Mouse (Mus musculus): ENCODE measurements at regions not wholly inside any gene's neighbourhood (a gene's known extent, or its start where the extent isn't known, plus 50 kb on each side); places are given as distances from the start of the nearest gene placed in this dataset.

DNA sequence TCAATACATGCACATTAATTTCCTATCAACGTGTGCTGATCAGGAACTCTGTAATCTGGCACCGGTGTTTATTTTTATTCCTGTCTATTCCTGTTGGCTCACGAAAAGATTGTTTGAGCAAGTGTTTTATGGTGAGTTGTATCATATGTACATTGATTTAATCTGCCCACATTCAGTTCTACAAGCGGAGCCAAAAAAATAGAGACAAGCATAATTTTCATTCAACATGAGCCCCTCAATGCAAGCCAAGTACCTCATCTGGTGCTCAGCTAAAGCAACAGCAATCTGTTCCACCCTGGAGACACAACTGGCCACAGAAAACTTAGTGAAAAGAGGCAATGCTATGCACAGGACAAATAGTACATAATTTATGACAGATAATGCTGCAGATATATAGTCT is 147.6 kb downstream of the Fam84b start:
- no peaks in the 10 kb centered on the region for H3K79me2 ChIP-seq (ENCODE audit: control insufficient read depth, insufficient read depth)
- no peak overlapping the region for H3K4me3 ChIP-seq
- no peak overlapping the region for H3K4me2 ChIP-seq (ENCODE audit: low read depth)
- no peaks in the 10 kb centered on the region for H3K36me3 ChIP-seq (ENCODE audit: control insufficient read depth, insufficient read depth)
- H3ac ChIP-seq (ENCODE audit: control insufficient read depth, insufficient read length): no peak overlapping the region
- TF ChIP-seq CEBPB (IDR thresholded peaks at IDR 0.05; ENCODE audit: insufficient read depth, poor library complexity, severe bottlenecking) (no peak), USF1 (IDR thresholded peaks at IDR 0.05; ENCODE audit: low read depth) (no peak), MAX (IDR thresholded peaks at IDR 0.05; ENCODE audit: low read depth) (no peak), SRF (IDR thresholded peaks at IDR 0.05; ENCODE audit: control insufficient read depth, insufficient read length, low read depth) (no peak), TCF3 (IDR thresholded peaks at IDR 0.05; ENCODE audit: insufficient read length, low read depth) (no peak), MYOD1 (IDR thresholded peaks at IDR 0.05; ENCODE audit: control insufficient read depth in 1 of 3, insufficient read length in 2 of 3, low read depth in 2 of 3) (no peak), MYOG (IDR thresholded peaks at IDR 0.05; ENCODE audit: control insufficient read depth in 1 of 3, insufficient read depth in 1 of 3, insufficient read length in 2 of 3, low read depth in 2 of 3) (no peak), POLR2AphosphoS2 (IDR thresholded peaks at IDR 0.05; ENCODE audit: insufficient read length, low read depth) (no peak), REST (IDR thresholded peaks at IDR 0.05; ENCODE audit: insufficient read depth, insufficient read length) (no peak), E2F4 (IDR thresholded peaks at IDR 0.05; ENCODE audit: insufficient read depth) (no peak)
- H3K27me3 ChIP-seq (ENCODE audit: control insufficient read depth, insufficient read depth, insufficient read length): no peaks in the 10 kb centered on the region

GRCm38 (mm10) chr15:60701273-60701672 is 152.3 kb downstream of the Fam84b start:
- Histone ChIP-seq H3ac (ENCODE audit: control insufficient read depth, insufficient read length) (no peak overlapping the region), H3K36me3 (ENCODE audit: control insufficient read depth, insufficient read depth) (no peaks in the 10 kb centered on the region), H3K79me2 (ENCODE audit: control insufficient read depth, insufficient read depth) (no peaks in the 10 kb centered on the region), H3K4me3 (no peak overlapping the region), H3K4me2 (ENCODE audit: low read depth) (no peak overlapping the region), H3K27me3 (ENCODE audit: control insufficient read depth, insufficient read depth, insufficient read length) (no peaks in the 10 kb centered on the region)
- TF ChIP-seq TCF3 (IDR thresholded peaks at IDR 0.05; ENCODE audit: insufficient read length, low read depth) (no peak), E2F4 (IDR thresholded peaks at IDR 0.05; ENCODE audit: insufficient read depth) (no peak), CEBPB (IDR thresholded peaks at IDR 0.05; ENCODE audit: insufficient read depth, poor library complexity, severe bottlenecking) (no peak), POLR2A (IDR thresholded peaks at IDR 0.05; ENCODE audit: insufficient read length, low read depth) (no peak), REST (IDR thresholded peaks at IDR 0.05; ENCODE audit: insufficient read depth, insufficient read length) (no peak), MAX (IDR thresholded peaks at IDR 0.05; ENCODE audit: low read depth) (no peak), MYOD1 (IDR thresholded peaks at IDR 0.05; ENCODE audit: control insufficient read depth in 1 of 3, insufficient read length in 2 of 3, low read depth in 2 of 3) (no peak), TCF12 (IDR thresholded peaks at IDR 0.05; ENCODE audit: insufficient read depth, poor library complexity, severe bottlenecking) (no peak), SRF (IDR thresholded peaks at IDR 0.05; ENCODE audit: control insufficient read depth, insufficient read length, low read depth) (no peak), USF1 (IDR thresholded peaks at IDR 0.05; ENCODE audit: low read depth) (no peak), POLR2AphosphoS2 (IDR thresholded peaks at IDR 0.05; ENCODE audit: insufficient read length, low read depth) (no peak), MYOG (IDR thresholded peaks at IDR 0.05; ENCODE audit: control insufficient read depth in 1 of 3, insufficient read depth in 1 of 3, insufficient read length in 2 of 3, low read depth in 2 of 3) (no peak)

DNA sequence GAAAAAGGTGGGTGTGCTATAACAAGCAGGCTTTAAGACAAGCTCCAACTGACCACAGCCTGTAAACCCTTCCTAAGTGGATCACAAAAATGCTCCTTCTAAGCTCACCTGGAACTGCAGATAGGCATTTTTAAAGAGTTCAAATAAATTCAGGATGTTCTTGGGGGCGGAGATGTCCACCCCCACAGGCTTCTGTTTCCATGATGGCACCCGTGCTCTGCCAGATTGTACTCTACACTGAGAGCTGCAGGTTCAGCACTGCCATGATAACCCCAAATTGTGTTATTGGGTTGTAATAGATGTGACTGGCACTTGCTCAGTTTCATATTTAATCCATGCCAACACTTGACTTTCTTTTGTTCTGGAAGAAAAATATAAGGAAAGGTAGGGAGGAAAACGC is 158.8 kb downstream of the Fam84b start:
- TF ChIP-seq USF1 (IDR thresholded peaks at IDR 0.05; ENCODE audit: low read depth) (no peak), TCF3 (IDR thresholded peaks at IDR 0.05; ENCODE audit: insufficient read length, low read depth) (no peak)
- Histone ChIP-seq H3K36me3 (ENCODE audit: control insufficient read depth, insufficient read depth) (no peaks in the 10 kb centered on the region), H3ac (ENCODE audit: control insufficient read depth, insufficient read length) (no peak overlapping the region), H3K4me2 (ENCODE audit: low read depth) (no peak overlapping the region), H3K27me3 (ENCODE audit: control insufficient read depth, insufficient read depth, insufficient read length) (no peaks in the 10 kb centered on the region), H3K4me3 (no peak overlapping the region), H3K79me2 (ENCODE audit: control insufficient read depth, insufficient read depth) (no peaks in the 10 kb centered on the region)

GRCm38 (mm10) chr15:60693751-60694500 is 159.7 kb downstream of the Fam84b start:
- H3ac ChIP-seq (ENCODE audit: control insufficient read depth, insufficient read length): no peak overlapping the region
- no peaks in the 10 kb centered on the region for H3K27me3 ChIP-seq (ENCODE audit: control insufficient read depth, insufficient read depth, insufficient read length)
- no peak overlapping the region for H3K4me3 ChIP-seq
- H3K4me2 ChIP-seq (ENCODE audit: low read depth): no peak overlapping the region
- TF ChIP-seq USF1 (IDR thresholded peaks at IDR 0.05; ENCODE audit: low read depth) (no peak), E2F4 (IDR thresholded peaks at IDR 0.05; ENCODE audit: insufficient read depth) (no peak), MAX (IDR thresholded peaks at IDR 0.05; ENCODE audit: low read depth) (no peak), TCF3 (IDR thresholded peaks at IDR 0.05; ENCODE audit: insufficient read length, low read depth) (no peak)
- no peaks in the 10 kb centered on the region for H3K36me3 ChIP-seq (ENCODE audit: control insufficient read depth, insufficient read depth)
- H3K79me2 ChIP-seq (ENCODE audit: control insufficient read depth, insufficient read depth): no peaks in the 10 kb centered on the region

DNA sequence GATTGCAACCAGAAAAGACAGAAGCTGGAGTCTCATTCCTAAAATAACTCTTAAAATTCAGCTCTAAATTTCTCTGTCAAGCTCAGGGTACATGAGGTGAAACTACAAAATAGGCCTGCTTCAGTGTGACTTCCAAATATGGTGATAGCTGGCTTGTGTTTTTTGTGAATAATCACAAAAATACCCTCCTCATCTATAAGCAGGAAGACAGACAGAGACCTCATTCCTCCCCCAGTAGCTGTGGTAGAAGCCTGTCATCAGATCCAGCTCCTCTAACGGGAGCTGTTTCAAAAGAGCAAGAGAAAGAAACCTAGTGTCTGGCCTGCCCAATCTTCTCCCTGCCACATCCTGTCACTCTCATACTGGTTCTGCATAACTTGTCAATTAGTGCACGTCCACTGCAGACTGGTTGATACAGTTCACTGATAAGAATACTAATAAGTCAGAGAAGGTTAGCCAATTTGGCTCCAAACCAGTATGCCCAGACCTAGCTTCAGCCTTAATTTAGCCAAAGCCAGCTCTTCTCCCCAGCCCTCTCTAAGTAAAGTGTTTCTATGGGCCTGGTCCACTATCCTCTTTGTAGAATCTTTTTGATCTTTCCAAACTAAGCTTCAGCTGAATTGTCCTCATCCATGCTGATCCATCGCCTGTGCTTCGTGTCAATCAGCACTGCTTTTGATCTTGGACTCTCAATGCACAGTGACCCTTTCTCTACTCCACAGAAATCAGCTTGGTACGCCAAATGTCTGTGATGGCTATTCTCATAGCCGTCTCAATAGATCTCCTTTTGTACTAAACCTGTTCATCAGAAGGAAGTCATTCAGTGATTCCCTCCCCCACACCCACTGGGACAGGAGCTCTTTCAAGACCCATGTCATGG is 160.6 kb downstream of the Fam84b start:
- no peak overlapping the region for H3K4me3 ChIP-seq
- no peak for TF ChIP-seq POLR2AphosphoS2 (IDR thresholded peaks at IDR 0.05; ENCODE audit: insufficient read length, low read depth)
- no peak for TF ChIP-seq CEBPB (IDR thresholded peaks at IDR 0.05; ENCODE audit: insufficient read depth, poor library complexity, severe bottlenecking)
- TF ChIP-seq E2F4 (IDR thresholded peaks at IDR 0.05; ENCODE audit: insufficient read depth): no peak
- TF ChIP-seq MYOG (IDR thresholded peaks at IDR 0.05; ENCODE audit: control insufficient read depth in 1 of 3, insufficient read depth in 1 of 3, insufficient read length in 2 of 3, low read depth in 2 of 3): no peak
- no peak for TF ChIP-seq TCF3 (IDR thresholded peaks at IDR 0.05; ENCODE audit: insufficient read length, low read depth)
- H3K4me2 ChIP-seq (ENCODE audit: low read depth): no peak overlapping the region
- no peaks in the 10 kb centered on the region for H3K79me2 ChIP-seq (ENCODE audit: control insufficient read depth, insufficient read depth)
- no peak overlapping the region for H3ac ChIP-seq (ENCODE audit: control insufficient read depth, insufficient read length)
- H3K36me3 ChIP-seq (ENCODE audit: control insufficient read depth, insufficient read depth): no peaks in the 10 kb centered on the region
- no peaks in the 10 kb centered on the region for H3K27me3 ChIP-seq (ENCODE audit: control insufficient read depth, insufficient read depth, insufficient read length)

All from myocyte (in vitro differentiated cells).